Mouse (Mus musculus) midbrain, embryonic 10.5 days (tissue): Measurements from ENCODE around the gene Itgb1. TPM values are rescaled to one million over a fixed set of nuclear protein-coding genes. Genes with fewer than 3 reads are reported as not detected.

Source experiments
- DNase-seq: peaks from one replicate; pipeline ENCODE4 v3.0.0-alpha.2; 2017; ENCODE audit warnings: low spot score
- H3K27ac ChIP-seq: fragments of 300-500 bp; sonication (generic); replicated peaks from 2 replicates; pipeline ENCODE4 v1.5.1; 2016; ENCODE audit warnings: mild to moderate bottlenecking
- H3K27me3 ChIP-seq: fragments of 300-500 bp; sonication (generic); 2 replicates; pipeline ENCODE4 v1.6.1; 2016; ENCODE audit warnings: low read depth, mild to moderate bottlenecking; ENCODE audit not compliant: poor library complexity, severe bottlenecking
- H3K36me3 ChIP-seq: fragments of 300-500 bp; sonication (generic); 2 replicates; pipeline ENCODE4 v1.6.1; 2016; ENCODE audit warnings: mild to moderate bottlenecking, moderate library complexity
- H3K4me1 ChIP-seq: fragments of 300-500 bp; sonication (generic); 2 replicates; pipeline ENCODE4 v1.6.1; 2016
- H3K4me3 ChIP-seq: fragments of 300-500 bp; sonication (generic); 2 replicates; pipeline ENCODE4 v1.5.1; 2016; ENCODE audit warnings: mild to moderate bottlenecking, moderate library complexity
- H3K9me3 ChIP-seq: fragments of 300-500 bp; sonication (generic); replicated peaks from 2 replicates; pipeline ENCODE4 v1.6.1; 2016; ENCODE audit warnings: mild to moderate bottlenecking
- WGBS: fragments of 180-500 bp; shearing (Covaris S2); methylation state at CpG from one replicate; pipeline ENCODE4 v1.1.7; 2016; 5-methylcytosine and 5-hydroxymethylcytosine counted together
- polyA plus RNA-seq: library from polyadenylated mRNA; unstranded; fragments of >200 nt; fragmentation: Nextera tagmentation; extraction: Ambion mirVana; gene quantifications from 2 replicates; pipeline ENCODE4 v1.2.1, GENCODE M21; 2016

Gene Itgb1
- polyA plus RNA-seq: 123 and 129 TPM in 2 replicates

- Histone ChIP-seq H3K4me3 (peak within 1 kb of the TSS; percentile 89), H3K27ac (peak within 1 kb of the TSS; percentile 100), H3K4me1 (peaks cover 37% of the 10 kb centered on the region), H3K27me3 (no peaks in the 10 kb centered on the region), H3K9me3 (no peaks in the 10 kb centered on the region), H3K36me3 (no peaks in the 10 kb centered on the region)
- under 1% methylated on average over 105 of the region's 113 CpGs for WGBS
- DNase-seq: peak; percentile 98
Observed at GRCm38 (mm10) chr8:128685507-128686428, at the start of gene Itgb1. Itgb1 (plus strand) TSS chr8:128685654.

DNA sequence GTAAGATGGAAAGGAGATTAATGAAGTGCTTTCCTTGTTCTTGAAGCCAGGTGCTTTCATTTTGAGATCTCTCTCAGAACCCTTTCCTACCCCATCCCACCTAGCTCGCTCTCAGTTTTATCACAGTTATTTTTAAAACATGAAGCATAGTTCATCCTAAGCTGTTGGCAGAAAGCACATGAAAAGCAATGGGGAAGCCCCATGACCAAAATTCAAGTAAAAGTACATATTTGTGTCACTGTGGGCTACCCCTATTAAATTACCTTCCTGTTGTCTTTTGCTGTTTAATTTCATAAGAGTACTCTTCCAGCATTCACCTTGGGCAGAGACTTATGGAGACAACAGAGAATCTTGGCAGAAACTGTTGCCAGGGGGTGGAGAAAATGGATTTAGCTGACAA is 42.4 kb upstream of the Itgb1 start:
- no peak for DNase-seq
- WGBS: 95% methylated on average over 1 of the region's 1 CpGs
- Histone ChIP-seq H3K36me3 (no peaks in the 10 kb centered on the region), H3K4me3 (no peak overlapping the region), H3K27me3 (no peaks in the 10 kb centered on the region), H3K27ac (no peak overlapping the region), H3K9me3 (no peaks in the 10 kb centered on the region), H3K4me1 (no peaks in the 10 kb centered on the region)

DNA sequence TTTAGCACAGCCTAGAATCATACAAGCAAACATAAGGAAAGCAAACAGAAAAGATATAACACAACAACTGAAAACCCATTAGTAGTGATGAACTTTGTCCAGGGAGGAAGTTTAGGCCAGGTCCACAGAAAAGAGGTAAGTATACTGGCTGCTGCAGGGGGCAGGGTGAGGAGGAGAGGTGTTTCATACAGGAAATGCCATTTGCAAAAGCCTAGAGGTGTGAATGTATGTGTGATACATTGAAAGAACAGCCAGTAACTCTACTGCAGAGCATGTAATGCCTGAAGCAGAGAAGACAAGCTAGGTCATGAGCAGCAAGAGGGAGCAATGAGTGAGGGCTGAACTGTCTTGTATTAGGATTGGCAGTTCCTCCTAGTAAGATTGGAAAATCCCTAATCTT is 40.0 kb upstream of the Itgb1 start:
- no peaks in the 10 kb centered on the region for H3K4me1 ChIP-seq
- no peaks in the 10 kb centered on the region for H3K27me3 ChIP-seq
- H3K4me3 ChIP-seq: no peak overlapping the region
- no peaks in the 10 kb centered on the region for H3K9me3 ChIP-seq
- no peak for DNase-seq
- H3K27ac ChIP-seq: no peak overlapping the region
- H3K36me3 ChIP-seq: no peaks in the 10 kb centered on the region

- Histone ChIP-seq H3K27me3 (no peaks in the 10 kb centered on the region), H3K9me3 (no peaks in the 10 kb centered on the region), H3K4me1 (no peaks in the 10 kb centered on the region), H3K27ac (no peak overlapping the region), H3K4me3 (no peak overlapping the region), H3K36me3 (no peaks in the 10 kb centered on the region)
- DNase-seq: no peak
- 82% methylated on average over 5 of the region's 5 CpGs for WGBS
Observed at GRCm38 (mm10) chr8:128646456-128646855, 39.0 kb upstream of the Itgb1 start.

DNA sequence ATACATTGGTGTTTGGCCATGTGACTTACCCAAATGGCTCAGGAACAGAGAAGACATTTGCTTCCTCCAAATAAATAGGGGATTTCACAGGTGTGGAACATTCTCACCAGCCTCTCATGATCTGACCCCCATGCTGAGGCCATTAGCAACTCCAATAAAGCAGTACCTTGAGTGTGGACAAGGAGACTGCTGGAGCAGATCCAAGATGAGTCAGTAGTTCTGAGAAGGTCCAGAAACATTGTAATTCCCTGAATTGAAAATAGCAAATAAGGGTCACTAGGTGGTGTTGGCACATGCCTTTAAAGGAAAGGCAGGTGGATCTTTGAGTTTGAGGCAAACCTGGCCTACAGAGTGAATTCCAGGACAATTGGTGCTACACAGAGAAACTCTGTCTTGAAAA is 37.4 kb upstream of the Itgb1 start:
- Histone ChIP-seq H3K36me3 (no peaks in the 10 kb centered on the region), H3K27ac (no peak overlapping the region), H3K27me3 (no peaks in the 10 kb centered on the region), H3K9me3 (no peaks in the 10 kb centered on the region), H3K4me1 (no peaks in the 10 kb centered on the region), H3K4me3 (no peak overlapping the region)
- no peak for DNase-seq

DNA sequence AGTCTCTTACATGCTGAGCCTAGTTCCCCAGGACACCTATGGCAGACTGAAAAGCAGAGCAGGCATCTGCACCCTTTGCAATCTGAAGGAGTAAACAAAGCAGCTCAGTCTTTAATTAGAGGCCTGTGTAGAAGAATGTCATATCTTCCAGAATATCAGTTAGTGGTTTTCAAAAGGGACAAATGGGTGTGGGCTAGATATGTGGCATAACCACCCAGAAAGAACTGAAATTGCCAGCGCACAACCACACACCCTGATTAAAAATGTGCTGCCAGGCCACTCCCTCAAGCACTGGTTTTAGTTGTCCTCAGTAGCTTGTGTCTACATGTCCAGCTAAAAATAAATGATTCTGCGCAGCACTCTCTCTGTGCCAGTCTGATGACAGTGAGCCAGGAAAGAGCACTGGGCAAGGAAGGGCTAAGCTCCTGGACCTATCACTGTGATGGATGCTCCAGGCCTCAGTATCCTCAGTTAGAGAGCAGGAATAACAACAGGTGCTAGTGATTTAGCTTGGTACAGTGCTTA is 35.1 kb upstream of the Itgb1 start:
- Histone ChIP-seq H3K4me1 (peaks cover 21% of the 10 kb centered on the region), H3K27me3 (no peaks in the 10 kb centered on the region), H3K4me3 (no peak overlapping the region), H3K9me3 (no peaks in the 10 kb centered on the region), H3K27ac (no peak overlapping the region), H3K36me3 (no peaks in the 10 kb centered on the region)
- no peak for DNase-seq
- 97% methylated on average over 2 of the region's 2 CpGs for WGBS

GRCm38 (mm10) chr8:128652399-128653109 is 32.9 kb upstream of the Itgb1 start:
- H3K4me3 ChIP-seq: no peak overlapping the region
- no peak overlapping the region for H3K27ac ChIP-seq
- DNase-seq: peak; percentile 20
- no peaks in the 10 kb centered on the region for H3K27me3 ChIP-seq
- peaks cover 23% of the 10 kb centered on the region for H3K4me1 ChIP-seq
- no peaks in the 10 kb centered on the region for H3K9me3 ChIP-seq
- 43% methylated on average over 6 of the region's 6 CpGs for WGBS
- H3K36me3 ChIP-seq: no peaks in the 10 kb centered on the region

DNA sequence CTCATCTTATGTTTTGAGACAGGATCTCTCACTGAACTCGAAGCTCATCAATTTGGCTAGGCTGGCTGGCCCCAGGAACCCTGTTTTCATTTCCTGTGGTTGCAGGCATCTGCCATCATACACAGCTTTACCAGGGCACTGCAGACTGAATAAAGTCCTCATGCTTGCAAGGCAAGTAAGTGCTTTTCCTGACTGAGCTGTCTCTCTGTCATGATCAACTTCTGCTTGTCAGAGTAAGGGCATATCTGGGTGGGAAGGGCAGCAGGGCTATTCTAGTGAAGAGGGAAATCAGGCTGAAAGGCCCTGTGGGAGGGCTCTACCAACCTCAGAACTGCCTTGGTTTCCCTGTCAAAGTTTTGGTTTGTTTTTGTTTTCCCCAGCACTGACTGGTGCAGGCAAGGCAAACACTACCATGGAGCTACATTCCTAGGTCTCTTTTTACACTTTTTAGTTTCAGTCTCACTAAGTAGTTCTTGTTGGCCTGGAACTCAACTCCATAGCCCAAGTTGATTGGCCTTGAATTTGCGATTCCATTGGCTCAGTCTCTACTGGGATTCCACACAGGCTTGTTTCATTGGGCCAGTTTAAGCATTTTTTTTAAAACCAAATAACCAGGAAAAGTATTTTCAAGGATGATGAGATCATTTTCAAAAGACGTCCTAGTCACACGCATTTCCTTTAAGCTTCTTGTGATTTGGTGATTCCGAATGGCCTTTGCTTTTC is 31.7 kb upstream of the Itgb1 start:
- Histone ChIP-seq H3K36me3 (no peaks in the 10 kb centered on the region), H3K4me3 (peak overlapping the region; percentile 50), H3K9me3 (no peaks in the 10 kb centered on the region; the same call in 1 of the 2 replicates), H3K4me1 (peaks cover 23% of the 10 kb centered on the region), H3K27ac (peak overlapping the region; percentile 88), H3K27me3 (no peaks in the 10 kb centered on the region)
- no peak for DNase-seq
- 38% methylated on average over 5 of the region's 5 CpGs for WGBS

GRCm38 (mm10) chr8:128654365-128655099 is 30.9 kb upstream of the Itgb1 start:
- WGBS: 3% methylated on average over 16 of the region's 16 CpGs
- H3K27me3 ChIP-seq: no peaks in the 10 kb centered on the region
- H3K27ac ChIP-seq: peak overlapping the region; percentile 88
- H3K9me3 ChIP-seq: no peaks in the 10 kb centered on the region; the same call in 1 of the 2 replicates
- H3K4me3 ChIP-seq: peak overlapping the region; percentile 50
- no peaks in the 10 kb centered on the region for H3K36me3 ChIP-seq
- peaks cover 23% of the 10 kb centered on the region for H3K4me1 ChIP-seq
- DNase-seq: peak; percentile 80

GRCm38 (mm10) chr8:128662144-128662543 is 23.3 kb upstream of the Itgb1 start:
- WGBS: 79% methylated on average over 3 of the region's 3 CpGs
- no peaks in the 10 kb centered on the region for H3K4me1 ChIP-seq
- no peak overlapping the region for H3K27ac ChIP-seq
- no peaks in the 10 kb centered on the region for H3K27me3 ChIP-seq
- no peak for DNase-seq
- H3K36me3 ChIP-seq: no peaks in the 10 kb centered on the region
- H3K4me3 ChIP-seq: no peak overlapping the region
- H3K9me3 ChIP-seq: no peaks in the 10 kb centered on the region; the same call in 1 of the 2 replicates

GRCm38 (mm10) chr8:128662696-128663095 is 22.8 kb upstream of the Itgb1 start:
- Histone ChIP-seq H3K4me3 (no peak overlapping the region), H3K9me3 (no peaks in the 10 kb centered on the region; the same call in 1 of the 2 replicates), H3K27me3 (no peaks in the 10 kb centered on the region), H3K4me1 (no peaks in the 10 kb centered on the region), H3K27ac (no peak overlapping the region), H3K36me3 (no peaks in the 10 kb centered on the region)
- 90% methylated on average over 2 of the region's 2 CpGs for WGBS
- no peak for DNase-seq

DNA sequence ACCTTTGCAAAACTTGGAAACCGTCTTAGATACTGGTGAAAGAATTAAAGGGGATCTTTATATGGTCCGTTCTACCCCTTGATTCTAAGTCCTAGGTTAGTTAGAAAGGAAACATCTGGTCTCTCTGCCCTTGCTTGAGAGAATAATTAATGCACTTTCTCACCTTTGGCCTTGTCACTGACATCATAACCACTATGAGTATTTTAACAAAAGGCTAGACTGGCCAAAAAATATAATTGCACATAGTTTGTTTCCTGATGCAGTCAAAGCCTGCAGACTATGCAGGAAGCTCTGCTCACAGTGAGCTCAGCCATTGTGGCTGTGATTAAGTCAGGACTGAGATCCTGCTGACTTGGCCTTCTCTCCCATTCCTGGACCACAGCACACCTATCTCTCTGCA is 22.3 kb upstream of the Itgb1 start:
- Histone ChIP-seq H3K27ac (no peak overlapping the region), H3K36me3 (no peaks in the 10 kb centered on the region), H3K4me3 (no peak overlapping the region), H3K4me1 (no peaks in the 10 kb centered on the region), H3K9me3 (no peaks in the 10 kb centered on the region; the same call in 1 of the 2 replicates), H3K27me3 (no peaks in the 10 kb centered on the region)
- DNase-seq: no peak
- 75% methylated on average over 2 of the region's 2 CpGs for WGBS
